Mouse (Mus musculus): ENCODE measurements around the gene Akr1d1. TPM values are rescaled to one million over a fixed set of nuclear protein-coding genes. Genes with fewer than 3 reads are reported as not detected.

The Akr1d1 gene
- polyA plus RNA-seq, 1 experiment from 2014 or later = not detected

DNA sequence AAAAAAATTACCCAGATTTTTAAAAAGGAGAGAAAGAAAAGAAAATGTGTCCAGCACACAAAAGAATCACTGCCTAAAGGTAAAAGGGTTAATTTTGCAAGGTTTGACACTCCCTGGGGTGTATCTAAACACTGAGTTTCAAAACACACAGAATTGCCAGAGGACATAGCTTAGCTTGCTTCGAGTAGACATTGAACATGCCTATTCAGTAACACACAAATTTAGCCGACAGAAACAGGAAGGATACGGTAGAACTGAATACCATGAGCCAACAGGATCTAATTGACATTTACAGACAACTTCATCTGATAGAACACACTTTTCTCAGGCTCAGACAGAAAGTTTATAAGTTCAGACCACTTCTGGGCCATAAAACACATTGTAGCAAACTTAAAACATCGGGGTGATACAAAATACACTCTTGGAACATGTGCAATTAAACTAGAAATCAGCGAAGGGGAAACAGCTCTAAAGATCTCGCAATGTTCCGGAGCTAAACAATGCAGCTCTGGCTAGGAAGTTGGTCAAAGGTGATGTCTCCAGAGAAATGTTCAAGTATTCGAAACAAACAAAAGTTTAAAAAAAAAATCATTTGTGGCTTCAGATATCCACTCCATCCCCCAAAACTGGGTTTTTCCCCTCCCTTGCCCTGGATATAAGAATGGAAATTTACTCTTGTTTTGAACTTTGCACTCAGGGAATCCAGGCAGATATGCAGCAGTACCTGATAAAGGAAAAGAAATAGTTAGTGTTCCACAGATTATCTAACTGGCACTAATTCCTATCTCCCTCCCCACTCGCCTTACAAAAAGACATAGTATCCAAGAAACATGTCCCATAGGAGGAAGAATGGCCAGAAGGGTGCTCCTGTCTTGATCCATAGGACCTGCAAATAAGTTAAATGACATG, 73.1 kb downstream of the Akr1d1 start:
- no peaks in the 10 kb centered on the region for H3K9me3 ChIP-seq
- H3K4me3 ChIP-seq = no peak overlapping the region
- no peak overlapping the region for H3K4me2 ChIP-seq (replicated peaks)
- H3K27me3 ChIP-seq = no peaks in the 10 kb centered on the region
- no peaks in the 10 kb centered on the region for H3K4me1 ChIP-seq
- ATAC-seq (ENCODE audit: low FRiP score, low read depth) = no peak
- 59% methylated on average over 9 of the region's 9 CpGs for WGBS
- H3K27ac ChIP-seq (replicated peaks) = no peak overlapping the region
- H3K36me3 ChIP-seq = no peaks in the 10 kb centered on the region
- H3K9ac ChIP-seq (replicated peaks) = no peak overlapping the region

DNA sequence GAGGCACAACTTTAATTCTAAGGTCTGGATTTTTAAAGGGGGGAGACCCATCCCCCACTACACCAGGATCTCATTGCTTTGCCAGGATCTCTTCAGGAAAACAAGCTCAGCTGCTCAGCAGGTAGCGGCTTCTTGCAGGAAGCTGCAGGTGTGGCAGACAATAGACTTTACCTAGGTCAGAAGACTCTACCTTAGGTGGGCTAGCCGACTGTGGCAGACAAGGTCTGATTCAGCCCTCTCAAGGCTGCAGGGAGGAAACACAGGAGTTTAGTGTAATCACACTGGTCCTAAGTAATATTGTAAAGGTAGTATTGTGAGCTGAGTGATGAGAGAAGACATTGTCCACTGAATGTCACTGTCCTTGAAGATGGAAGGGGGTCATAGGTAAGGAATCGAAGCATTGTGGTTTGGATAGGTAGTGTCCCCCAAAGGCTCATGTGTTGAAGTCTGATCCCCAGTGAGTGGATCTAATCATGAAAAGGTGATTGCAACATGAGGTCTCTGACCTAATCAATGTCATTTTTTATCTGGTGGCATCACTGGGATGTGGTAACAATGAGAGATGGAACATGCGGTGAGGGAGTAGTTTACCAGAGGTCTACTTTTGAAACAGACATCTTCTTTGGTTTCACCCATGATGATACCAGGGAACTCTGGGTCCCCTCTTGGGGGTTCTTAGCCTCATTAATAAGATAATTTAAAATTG, 74.4 kb downstream of the Akr1d1 start:
- Histone ChIP-seq H3K4me1 (no peaks in the 10 kb centered on the region), H3K4me2 (replicated peaks) (no peak overlapping the region), H3K9ac (replicated peaks) (no peak overlapping the region), H3K27me3 (no peaks in the 10 kb centered on the region), H3K27ac (replicated peaks) (no peak overlapping the region), H3K4me3 (no peak overlapping the region), H3K36me3 (no peaks in the 10 kb centered on the region), H3K9me3 (no peaks in the 10 kb centered on the region)
- ATAC-seq (ENCODE audit: low FRiP score, low read depth) = no peak
- 71% methylated on average over 4 of the region's 4 CpGs for WGBS

DNA sequence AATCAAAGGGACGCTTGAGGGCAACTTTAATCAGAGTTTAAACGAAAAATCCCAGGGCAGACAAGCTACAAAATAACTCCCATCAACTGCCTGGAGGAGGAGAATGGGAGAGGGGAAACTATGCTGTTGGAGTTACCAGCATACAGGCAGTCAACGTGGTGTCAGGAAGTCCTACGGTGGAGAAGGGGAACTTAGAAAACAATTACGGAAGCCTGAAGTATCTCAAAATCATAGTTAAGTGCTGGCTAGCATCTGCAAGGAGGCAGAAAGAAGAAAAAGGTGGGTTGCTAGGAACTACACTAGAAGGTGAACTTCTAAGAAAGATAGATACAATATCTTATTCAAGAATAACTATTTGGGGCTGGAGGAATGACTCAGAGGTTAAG, 74.9 kb downstream of the Akr1d1 start:
- Histone ChIP-seq H3K9me3 (no peaks in the 10 kb centered on the region), H3K36me3 (no peaks in the 10 kb centered on the region), H3K4me1 (no peaks in the 10 kb centered on the region), H3K27me3 (no peaks in the 10 kb centered on the region), H3K9ac (replicated peaks) (no peak overlapping the region), H3K27ac (replicated peaks) (no peak overlapping the region), H3K4me3 (no peak overlapping the region), H3K4me2 (replicated peaks) (no peak overlapping the region)
- ATAC-seq (ENCODE audit: low FRiP score, low read depth) = no peak
- 67% methylated on average over 5 of the region's 5 CpGs for WGBS

DNA sequence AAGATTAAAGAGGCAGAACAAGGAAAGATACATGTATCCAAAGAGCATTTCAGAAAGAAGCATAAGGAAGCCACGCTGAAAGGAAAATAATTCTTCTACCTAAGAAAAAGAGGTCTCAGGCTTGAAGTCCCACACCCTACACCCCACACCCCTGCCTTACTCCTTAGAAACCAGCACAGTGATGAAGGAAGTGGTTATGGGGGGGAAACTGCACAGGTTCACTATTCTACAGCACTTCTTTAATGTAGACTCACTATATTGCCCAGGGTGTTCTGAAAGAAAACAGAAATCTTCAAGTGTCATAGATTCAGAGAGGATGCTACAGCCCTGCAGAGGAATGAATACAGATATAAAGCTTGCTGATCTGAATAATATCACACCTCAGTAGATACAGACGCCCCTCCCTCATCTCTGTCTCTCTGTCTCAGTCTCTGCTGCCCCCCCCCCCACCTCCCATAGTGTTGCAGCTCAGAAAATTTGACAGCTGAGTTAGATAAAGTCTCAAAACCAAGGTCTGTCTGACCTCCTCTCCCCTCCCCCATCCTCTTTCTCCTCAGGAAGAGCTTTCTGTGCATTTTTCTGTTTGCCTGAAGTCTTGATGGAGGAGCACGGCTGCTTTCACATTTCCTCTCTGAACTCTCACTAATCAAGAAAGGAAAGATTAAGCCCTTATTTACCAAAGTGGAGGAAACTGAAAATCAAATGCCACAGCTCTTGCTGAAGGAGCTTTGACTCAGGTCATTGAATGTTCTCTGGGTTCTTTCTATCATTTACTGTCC, 77.7 kb downstream of the Akr1d1 start:
- Histone ChIP-seq H3K9me3 (no peaks in the 10 kb centered on the region), H3K27ac (replicated peaks) (no peak overlapping the region), H3K4me1 (no peaks in the 10 kb centered on the region), H3K36me3 (no peaks in the 10 kb centered on the region), H3K4me2 (replicated peaks) (no peak overlapping the region), H3K27me3 (no peaks in the 10 kb centered on the region), H3K9ac (replicated peaks) (no peak overlapping the region), H3K4me3 (no peak overlapping the region)
- 80% methylated on average over 3 of the region's 3 CpGs for WGBS
- ATAC-seq (ENCODE audit: low FRiP score, low read depth) = no peak

DNA sequence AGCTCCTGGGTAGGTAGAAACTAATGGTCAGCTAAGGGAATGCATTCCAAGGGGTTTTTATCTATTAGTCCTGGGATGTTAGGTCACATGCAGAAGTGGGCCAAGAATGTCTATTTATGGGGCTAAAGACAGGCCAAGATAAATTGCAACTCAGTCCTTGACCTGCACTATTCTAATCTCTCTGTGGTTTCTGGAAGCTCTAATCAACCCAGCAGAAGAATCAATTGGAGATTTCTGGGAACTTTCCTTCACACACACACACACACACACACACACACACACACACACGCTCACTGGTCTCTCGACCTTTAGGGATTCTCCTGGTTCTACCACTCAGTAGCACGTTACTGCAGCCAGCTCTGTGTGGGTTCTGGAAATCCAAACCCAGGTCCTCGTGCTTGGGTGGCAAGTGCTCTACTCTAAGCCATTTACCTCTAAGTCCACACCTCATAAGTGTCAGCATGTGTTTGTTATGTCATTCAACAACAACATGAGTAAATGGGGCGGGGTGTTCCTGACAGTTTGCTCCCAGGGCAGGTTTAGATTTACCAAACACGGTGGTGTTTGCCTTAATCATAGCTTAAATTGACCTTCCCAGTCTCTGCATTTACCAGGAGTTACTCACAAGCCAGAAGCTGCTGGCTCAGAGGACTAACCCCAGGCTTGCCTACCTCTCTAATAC, 82.8 kb downstream of the Akr1d1 start:
- Histone ChIP-seq H3K4me3 (no peak overlapping the region), H3K4me2 (replicated peaks) (no peak overlapping the region), H3K27ac (replicated peaks) (no peak overlapping the region), H3K9me3 (no peaks in the 10 kb centered on the region), H3K4me1 (no peaks in the 10 kb centered on the region), H3K36me3 (no peaks in the 10 kb centered on the region), H3K9ac (replicated peaks) (no peak overlapping the region), H3K27me3 (no peaks in the 10 kb centered on the region)
- no peak for ATAC-seq (ENCODE audit: low FRiP score, low read depth)
- 91% methylated on average over 6 of the region's 6 CpGs for WGBS

DNA sequence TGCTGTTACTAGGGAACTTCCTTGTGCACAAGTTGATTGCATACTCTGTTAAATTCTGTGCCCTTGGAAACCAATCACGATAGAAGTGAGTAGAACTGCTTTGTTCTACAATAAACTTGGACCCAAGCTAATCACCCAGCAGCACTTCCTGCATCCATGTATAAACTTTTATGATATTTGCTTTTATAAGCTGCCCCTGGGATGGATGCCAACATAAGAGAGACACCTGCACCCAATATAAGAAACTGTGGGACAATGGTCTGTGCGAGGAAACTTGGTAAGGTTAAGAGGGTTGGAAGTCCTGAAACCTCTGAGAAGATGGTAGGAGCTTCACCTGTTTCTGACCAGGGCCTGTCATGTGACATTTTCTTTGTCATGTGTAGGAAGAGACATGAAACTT, 85.5 kb downstream of the Akr1d1 start:
- Histone ChIP-seq H3K4me3 (no peak overlapping the region), H3K4me2 (replicated peaks) (no peak overlapping the region), H3K27me3 (no peaks in the 10 kb centered on the region), H3K4me1 (no peaks in the 10 kb centered on the region), H3K36me3 (no peaks in the 10 kb centered on the region), H3K9me3 (no peaks in the 10 kb centered on the region), H3K27ac (replicated peaks) (no peak overlapping the region), H3K9ac (replicated peaks) (no peak overlapping the region)
- 87% methylated on average over 2 of the region's 2 CpGs for WGBS
- no peak for ATAC-seq (ENCODE audit: low FRiP score, low read depth)

DNA sequence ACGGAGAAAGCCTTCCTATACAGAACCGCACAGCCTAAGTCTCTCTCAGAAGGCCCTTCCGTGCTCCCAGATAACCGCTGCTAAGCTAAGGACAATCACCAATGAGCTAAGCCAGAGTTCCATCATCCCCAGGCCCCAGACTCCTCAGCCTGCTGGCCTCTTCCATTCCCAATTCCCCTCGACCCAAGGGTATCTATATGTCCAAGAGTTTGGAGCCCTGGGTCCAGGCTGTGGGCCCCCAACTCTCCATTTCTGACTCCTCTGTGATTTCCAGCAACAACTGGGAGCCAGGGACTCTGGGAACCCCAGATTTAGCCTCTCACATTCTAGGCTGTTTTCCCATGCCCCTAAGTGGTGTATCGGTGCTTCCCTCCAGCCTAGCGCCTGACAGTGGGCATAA, 86.2 kb downstream of the Akr1d1 start:
- no peak overlapping the region for H3K4me2 ChIP-seq (replicated peaks)
- no peaks in the 10 kb centered on the region for H3K27me3 ChIP-seq
- H3K27ac ChIP-seq (replicated peaks) = no peak overlapping the region
- H3K9me3 ChIP-seq = no peaks in the 10 kb centered on the region
- no peaks in the 10 kb centered on the region for H3K36me3 ChIP-seq
- no peak for ATAC-seq (ENCODE audit: low FRiP score, low read depth)
- H3K4me1 ChIP-seq = no peaks in the 10 kb centered on the region
- no peak overlapping the region for H3K9ac ChIP-seq (replicated peaks)
- 97% methylated on average over 7 of the region's 7 CpGs for WGBS
- no peak overlapping the region for H3K4me3 ChIP-seq

DNA sequence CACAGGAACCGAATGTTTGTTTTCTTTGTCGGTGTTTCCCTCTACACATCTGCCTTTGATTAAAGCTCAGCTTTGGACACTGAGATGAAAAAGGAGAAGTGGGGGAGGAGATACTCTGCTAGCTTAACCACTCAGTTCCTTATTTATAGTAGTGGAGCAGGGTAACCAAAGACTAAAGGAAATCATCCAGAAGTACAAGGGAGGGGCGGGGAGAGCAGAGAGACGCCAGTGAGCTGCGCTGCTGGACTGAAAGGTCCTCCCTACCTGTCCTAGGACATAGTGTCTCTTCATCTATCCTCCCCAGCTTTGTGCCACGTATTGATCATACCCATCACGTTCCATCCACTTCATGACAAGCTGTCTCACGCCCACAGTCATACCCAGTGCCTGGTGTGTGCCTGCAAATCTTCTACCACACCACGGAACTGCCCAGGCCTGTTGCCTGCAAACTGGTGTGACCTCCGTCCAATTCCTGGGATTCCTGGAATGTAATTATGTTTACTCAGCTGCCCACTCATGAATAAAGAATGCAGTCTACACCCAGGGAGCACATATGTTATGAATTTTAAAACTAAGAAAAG, 87.5 kb downstream of the Akr1d1 start:
- no peak for ATAC-seq (ENCODE audit: low FRiP score, low read depth)
- 74% methylated on average over 10 of the region's 10 CpGs for WGBS
- Histone ChIP-seq H3K9me3 (no peaks in the 10 kb centered on the region), H3K27me3 (no peaks in the 10 kb centered on the region), H3K4me3 (no peak overlapping the region), H3K4me1 (no peaks in the 10 kb centered on the region), H3K9ac (replicated peaks) (no peak overlapping the region), H3K4me2 (replicated peaks) (no peak overlapping the region), H3K27ac (replicated peaks) (no peak overlapping the region), H3K36me3 (no peaks in the 10 kb centered on the region)

Other genes starting within 250 kb of the Akr1d1 start
- gene Dgki, start 230.0 kb upstream of the Akr1d1 start, polyA plus RNA-seq (2016; fragmentation: Nextera tagmentation; extraction: Ambion mirVana) = 4.3 and 5.3 TPM in 2 replicates
- gene Creb3l2, start 88.0 kb upstream of the Akr1d1 start, polyA plus RNA-seq (2016; fragmentation: Nextera tagmentation; extraction: Ambion mirVana) = 5.9 and 7.2 TPM in 2 replicates

Data from midbrain, embryonic 12.5 days (tissue).